8 mouse cellular contexts compared by ENCODE assay signal in genomic region chr12:112620354-112621061, GRCm38 (mm10). TPM values are rescaled to one million over a fixed set of nuclear protein-coding genes. Genes with fewer than 3 reads are reported as not detected.
DNase-seq lines count a peak whose midpoint lies in the region; ATAC-seq lines count a peak whose summit lies in the region.

No protein-coding gene starts in this region.

- peaks cover 17% of the 10 kb centered on the region for H3K27me3 ChIP-seq in lung, embryonic 16.5 days (ENCODE audit: control insufficient read depth, insufficient read depth, low read depth, low read length)
- H3K27me3 ChIP-seq in forebrain, embryonic 10.5 days (ENCODE audit: poor library complexity, severe bottlenecking), result peaks cover 51% of the 10 kb centered on the region
- H3K27me3 ChIP-seq in limb, embryonic 10.5 days (ENCODE audit: low read depth, poor library complexity, severe bottlenecking), result peaks cover 48% of the 10 kb centered on the region

- H3K4me1 ChIP-seq in lung, embryonic 16.5 days (replicated peaks; ENCODE audit: control insufficient read depth, insufficient read depth, low read length), result peaks cover 19% of the 10 kb centered on the region
- H3K4me1 ChIP-seq in forebrain, embryonic 10.5 days, result peaks cover 56% of the 10 kb centered on the region
- H3K4me1 ChIP-seq in limb, embryonic 10.5 days, result peaks cover 55% of the 10 kb centered on the region

- DNase-seq in lung, postnatal 4 days, result no peak
- DNase-seq in forebrain, embryonic 10.5 days (ENCODE audit: extremely low spot score, low spot score), result no peak
- no peak for DNase-seq in limb, embryonic 10.5 days (ENCODE audit: low spot score)
- peak; percentile 90 for DNase-seq in skeletal muscle tissue, adult 2 months (ENCODE audit: low read depth, low spot score)
- DNase-seq in layer of hippocampus, adult 9-11 months, result no peak
- DNase-seq in adrenal gland, postnatal 4 days (ENCODE audit: low spot score in 2 of 2), result no peak
- DNase-seq in frontal cortex, postnatal 14 days (ENCODE audit: low spot score in 2 of 2), result no peak

- no peaks in the 10 kb centered on the region for H3K36me3 ChIP-seq in lung, embryonic 16.5 days (ENCODE audit: control insufficient read depth, insufficient read depth, low read length)
- no peaks in the 10 kb centered on the region for H3K36me3 ChIP-seq in forebrain, embryonic 10.5 days (replicated peaks)
- no peaks in the 10 kb centered on the region for H3K36me3 ChIP-seq in limb, embryonic 10.5 days

- peak overlapping the region; percentile 71 for H3K9ac ChIP-seq in lung, embryonic 16.5 days (ENCODE audit: low read length)

- ATAC-seq in lung, embryonic 16.5 days (ENCODE audit: low read depth), result peak; percentile 4; the same call in 1 of the 2 replicates

- peak overlapping the region; percentile 55 for H3K4me3 ChIP-seq in lung, embryonic 16.5 days (ENCODE audit: low read length)
- H3K4me3 ChIP-seq in forebrain, embryonic 10.5 days, result peak overlapping the region; percentile 55
- peak overlapping the region; percentile 62 for H3K4me3 ChIP-seq in limb, embryonic 10.5 days

- H3K27ac ChIP-seq in lung, embryonic 16.5 days (ENCODE audit: low read length), result no peak overlapping the region
- H3K27ac ChIP-seq in forebrain, embryonic 10.5 days, result peak overlapping the region; percentile 69
- H3K27ac ChIP-seq in limb, embryonic 10.5 days, result peak overlapping the region; percentile 79

- WGBS in lung, embryonic 16.5 days, result 17% methylated on average over 16 of the region's 16 CpGs
- 12% methylated on average over 16 of the region's 16 CpGs for WGBS in forebrain, embryonic 10.5 days
- 10% methylated on average over 16 of the region's 16 CpGs for WGBS in limb, embryonic 10.5 days

- H3K9me3 ChIP-seq in lung, embryonic 16.5 days (ENCODE audit: control insufficient read depth, low read length), result no peaks in the 10 kb centered on the region
- no peaks in the 10 kb centered on the region for H3K9me3 ChIP-seq in forebrain, embryonic 10.5 days
- H3K9me3 ChIP-seq in limb, embryonic 10.5 days (replicated peaks), result no peaks in the 10 kb centered on the region

- peak overlapping the region; percentile 96 for H3K4me2 ChIP-seq in lung, embryonic 16.5 days (ENCODE audit: low read depth, low read length)

RNA-seq across cellular contexts. Expression of gene Adssl1, which starts 0.7 kb away (rescaled TPM):
- 9.4 and 10.3 TPM in 2 replicates for polyA plus RNA-seq in lung, embryonic 16.5 days (2015; fragmentation: Nextera tagmentation; extraction: Ambion mirVana)
- 4.9 and 6.6 TPM in 2 replicates for polyA plus RNA-seq in forebrain, embryonic 10.5 days (2016; fragmentation: Nextera tagmentation; extraction: Ambion mirVana)
- 1.9 and 3.0 TPM in 2 replicates for polyA plus RNA-seq in limb, embryonic 10.5 days (2016; fragmentation: Nextera tagmentation; extraction: Ambion mirVana)
- total RNA-seq in adrenal gland, postnatal 4 days (2021), result 10 to 100 TPM; 17.1 to 19.5 TPM

RNA-seq across cellular contexts. Expression of gene Siva1, which starts 24.0 kb away (rescaled TPM):
- 181 and 206 TPM in 2 replicates for polyA plus RNA-seq in lung, embryonic 16.5 days (2015; fragmentation: Nextera tagmentation; extraction: Ambion mirVana)
- polyA plus RNA-seq in forebrain, embryonic 10.5 days (2016; fragmentation: Nextera tagmentation; extraction: Ambion mirVana), result 361 and 369 TPM in 2 replicates
- polyA plus RNA-seq in limb, embryonic 10.5 days (2016; fragmentation: Nextera tagmentation; extraction: Ambion mirVana), result 359 and 361 TPM in 2 replicates
- total RNA-seq in adrenal gland, postnatal 4 days (2021), result 10 to 100 TPM; 69.9 to 72.6 TPM

RNA-seq across cellular contexts. Expression of gene Inf2, which starts 31.9 kb away (rescaled TPM):
- polyA plus RNA-seq in lung, embryonic 16.5 days (2015; fragmentation: Nextera tagmentation; extraction: Ambion mirVana), result 3.5 and 3.7 TPM in 2 replicates
- polyA plus RNA-seq in forebrain, embryonic 10.5 days (2016; fragmentation: Nextera tagmentation; extraction: Ambion mirVana), result 1.1 and 1.3 TPM in 2 replicates
- 1.3 and 1.6 TPM in 2 replicates for polyA plus RNA-seq in limb, embryonic 10.5 days (2016; fragmentation: Nextera tagmentation; extraction: Ambion mirVana)
- total RNA-seq in adrenal gland, postnatal 4 days (2021), result 10 to 100 TPM; 26.5 to 27.3 TPM

RNA-seq across cellular contexts. Expression of gene Akt1, which starts 54.2 kb away (rescaled TPM):
- 42.4 and 43.5 TPM in 2 replicates for polyA plus RNA-seq in lung, embryonic 16.5 days (2015; fragmentation: Nextera tagmentation; extraction: Ambion mirVana)
- polyA plus RNA-seq in forebrain, embryonic 10.5 days (2016; fragmentation: Nextera tagmentation; extraction: Ambion mirVana), result 39.2 and 41.9 TPM in 2 replicates
- polyA plus RNA-seq in limb, embryonic 10.5 days (2016; fragmentation: Nextera tagmentation; extraction: Ambion mirVana), result 59.3 and 82.8 TPM in 2 replicates
- total RNA-seq in adrenal gland, postnatal 4 days (2021), result 100 to 1,000 TPM; 334 to 351 TPM

RNA-seq across cellular contexts. Expression of gene Zbtb42, which starts 58.1 kb away (rescaled TPM):
- polyA plus RNA-seq in lung, embryonic 16.5 days (2015; fragmentation: Nextera tagmentation; extraction: Ambion mirVana), result 11.1 and 11.3 TPM in 2 replicates
- polyA plus RNA-seq in forebrain, embryonic 10.5 days (2016; fragmentation: Nextera tagmentation; extraction: Ambion mirVana), result 4.1 and 4.3 TPM in 2 replicates
- polyA plus RNA-seq in limb, embryonic 10.5 days (2016; fragmentation: Nextera tagmentation; extraction: Ambion mirVana), result 1.4 and 2.7 TPM in 2 replicates
- 1 to 10 TPM; 6.4 to 6.8 TPM for total RNA-seq in adrenal gland, postnatal 4 days (2021)
